Mouse (Mus musculus) neural tube, embryonic 12.5 days (tissue): Measurements from ENCODE around the gene Sgcd. TPM values are rescaled to one million over a fixed set of nuclear protein-coding genes. Genes with fewer than 3 reads are reported as not detected.

Source experiments
- ATAC-seq: fragments of 200-750 bp; cut with Nextera tagmentation; 2 replicates; pipeline ENCODE4 v1.8.0; 2017; ENCODE audit warnings: low read depth, mild to moderate bottlenecking, moderate TSS enrichment, moderate library complexity; ENCODE audit not compliant: low FRiP score
- H3K27ac ChIP-seq: fragments of 300-500 bp; sonication (generic); 2 replicates; pipeline ENCODE4 v1.5.1; 2016
- H3K27me3 ChIP-seq: fragments of 300-500 bp; sonication (generic); replicated peaks from 2 replicates; pipeline ENCODE4 v1.6.1; 2016; ENCODE audit warnings: mild to moderate bottlenecking
- H3K36me3 ChIP-seq: fragments of 300-500 bp; sonication (generic); 2 replicates; pipeline ENCODE4 v1.6.1; 2016; ENCODE audit warnings: mild to moderate bottlenecking
- H3K4me1 ChIP-seq: fragments of 300-500 bp; sonication (generic); 2 replicates; pipeline ENCODE4 v1.6.1; 2016
- H3K4me2 ChIP-seq: fragments of 300-500 bp; sonication (generic); replicated peaks from 2 replicates; pipeline ENCODE4 v1.6.1; 2016; ENCODE audit warnings: mild to moderate bottlenecking
- H3K4me3 ChIP-seq: fragments of 300-500 bp; sonication (generic); 2 replicates; pipeline ENCODE4 v1.5.1; 2016
- H3K9ac ChIP-seq: fragments of 300-500 bp; sonication (generic); 2 replicates; pipeline ENCODE4 v1.6.1; 2016; ENCODE audit warnings: mild to moderate bottlenecking
- H3K9me3 ChIP-seq: fragments of 300-500 bp; sonication (generic); 2 replicates; pipeline ENCODE4 v1.6.1; 2016; ENCODE audit warnings: mild to moderate bottlenecking
- WGBS: fragments of 180-500 bp; shearing (Covaris S2); methylation state at CpG from one replicate; pipeline ENCODE4 v1.1.7; 2016; 5-methylcytosine and 5-hydroxymethylcytosine counted together
- polyA plus RNA-seq: library from polyadenylated mRNA; unstranded; fragments of >200 nt; fragmentation: Nextera tagmentation; extraction: Ambion mirVana; gene quantifications from 2 replicates; pipeline ENCODE4 v1.2.1, GENCODE M21; 2016

Sgcd gene
- polyA plus RNA-seq, 1 experiment from 2014 or later, result 2.6 TPM

DNA sequence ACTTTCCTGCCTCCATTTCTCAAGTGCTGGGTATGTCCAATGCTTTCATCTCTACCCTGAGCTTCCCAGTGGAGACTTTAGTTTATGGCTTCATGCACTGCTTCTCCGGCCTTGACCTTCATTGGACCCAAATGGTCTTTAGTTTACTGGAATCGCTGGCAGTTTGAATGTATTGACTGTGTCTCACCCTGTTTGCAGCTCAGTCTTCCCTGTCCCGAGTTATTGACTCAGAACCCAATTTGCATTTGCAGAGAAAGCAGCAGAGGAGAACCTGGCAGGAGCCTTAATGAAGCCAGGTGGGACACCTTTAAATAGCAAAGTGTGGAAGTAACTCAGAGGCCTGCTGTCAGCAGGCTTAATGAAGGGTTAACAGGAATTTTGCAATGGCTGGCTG is 1140.9 kb downstream of the Sgcd start:
- H3K27me3 ChIP-seq, result no peaks in the 10 kb centered on the region
- no peaks in the 10 kb centered on the region for H3K36me3 ChIP-seq
- no peak overlapping the region for H3K4me3 ChIP-seq
- H3K27ac ChIP-seq, result no peak overlapping the region
- H3K4me1 ChIP-seq, result peaks cover 6% of the 10 kb centered on the region; the same call in 1 of the 2 replicates
- H3K9ac ChIP-seq, result no peak overlapping the region
- WGBS, result 41% methylated on average over 3 of the region's 3 CpGs
- no peak for ATAC-seq
- no peak overlapping the region for H3K4me2 ChIP-seq
- H3K9me3 ChIP-seq, result no peaks in the 10 kb centered on the region

- H3K27ac ChIP-seq, result no peak overlapping the region
- 47% methylated on average over 1 of the region's 1 CpGs for WGBS
- no peaks in the 10 kb centered on the region for H3K27me3 ChIP-seq
- H3K4me2 ChIP-seq, result no peak overlapping the region
- ATAC-seq, result no peak
- no peaks in the 10 kb centered on the region for H3K36me3 ChIP-seq
- peaks cover 6% of the 10 kb centered on the region; the same call in 1 of the 2 replicates for H3K4me1 ChIP-seq
- H3K9ac ChIP-seq, result no peak overlapping the region
- H3K9me3 ChIP-seq, result no peaks in the 10 kb centered on the region
- no peak overlapping the region for H3K4me3 ChIP-seq
These were observed 1142.1 kb downstream of the Sgcd start for GRCm38 (mm10) chr11:46846661-46847060.
